Comparison of ENCODE assay signal across 10 mouse cellular contexts in genomic region chr1:192785046-192785961, GRCm38 (mm10). TPM values are rescaled to one million over a fixed set of nuclear protein-coding genes. Genes with fewer than 3 reads are reported as not detected.
DNase-seq lines count a peak whose midpoint lies in the region; ATAC-seq and TF ChIP-seq lines count a peak whose summit lies in the region.
"Had no signal": no experiment of that assay in that cellular context is flagged by ENCODE, and none has a peak within 500 bp of the region (broad histone marks: within the 10 kb centered on the region; RNA-seq: fewer than 3 reads in every experiment).

No protein-coding gene starts in this region.

- no peaks in the 10 kb centered on the region for H3K36me3 ChIP-seq in hindbrain, embryonic 12.5 days
- H3K36me3 ChIP-seq in hindbrain, embryonic 10.5 days, result no peaks in the 10 kb centered on the region
- H3K36me3 ChIP-seq in intestine, embryonic 16.5 days (ENCODE audit: control insufficient read depth, insufficient read depth, low read length), result no peaks in the 10 kb centered on the region
- H3K36me3 ChIP-seq in stomach, postnatal 0 days (ENCODE audit: control insufficient read depth, insufficient read depth, low read length), result no peaks in the 10 kb centered on the region

- H3K9ac ChIP-seq in hindbrain, embryonic 12.5 days, result no peak overlapping the region
- H3K9ac ChIP-seq in intestine, embryonic 16.5 days (ENCODE audit: low read depth, low read length), result no peak overlapping the region
- no peak overlapping the region for H3K9ac ChIP-seq in stomach, postnatal 0 days (ENCODE audit: low read length)
- H3K9ac ChIP-seq: liver, embryonic 14.5 days had no signal

- peak; percentile 35; the same call in 1 of the 2 replicates for ATAC-seq in hindbrain, embryonic 12.5 days (ENCODE audit: low FRiP score)
- no peak for ATAC-seq in intestine, embryonic 16.5 days
- peak; percentile 50 for ATAC-seq in stomach, postnatal 0 days (ENCODE audit: low FRiP score, low TSS enrichment)

- no peak overlapping the region for H3K4me2 ChIP-seq in hindbrain, embryonic 12.5 days (replicated peaks)
- H3K4me2 ChIP-seq in intestine, embryonic 16.5 days (ENCODE audit: low read depth, low read length), result no peak overlapping the region
- H3K4me2 ChIP-seq in stomach, postnatal 0 days (replicated peaks; ENCODE audit: low read depth), result no peak overlapping the region

- no peak for TF ChIP-seq EP300 in stomach, postnatal 0 days (optimal IDR thresholded peaks at IDR 0.05)

- no peaks in the 10 kb centered on the region for H3K27me3 ChIP-seq in hindbrain, embryonic 12.5 days
- H3K27me3 ChIP-seq in hindbrain, embryonic 10.5 days (ENCODE audit: insufficient read depth, poor library complexity, severe bottlenecking), result peaks cover 18% of the 10 kb centered on the region; the same call in 1 of the 2 replicates
- H3K27me3 ChIP-seq in intestine, embryonic 16.5 days (replicated peaks; ENCODE audit: control insufficient read depth, insufficient read depth, low read length), result no peaks in the 10 kb centered on the region
- H3K27me3 ChIP-seq in stomach, postnatal 0 days (ENCODE audit: control insufficient read depth, insufficient read depth, low read length), result no peaks in the 10 kb centered on the region

- no peak overlapping the region for H3K4me3 ChIP-seq in hindbrain, embryonic 12.5 days
- H3K4me3 ChIP-seq in hindbrain, embryonic 10.5 days, result no peak overlapping the region
- H3K4me3 ChIP-seq in intestine, embryonic 16.5 days (ENCODE audit: low read length), result no peak overlapping the region
- H3K4me3 ChIP-seq in stomach, postnatal 0 days (ENCODE audit: low read depth, low read length), result no peak overlapping the region
- H3K4me3 ChIP-seq: erythroblast, embryonic 14.5 days had no signal

- H3K27ac ChIP-seq in hindbrain, embryonic 12.5 days, result peak overlapping the region; percentile 19; the same call in 1 of the 2 replicates
- H3K27ac ChIP-seq in hindbrain, embryonic 10.5 days, result no peak overlapping the region
- 0 out of 2 replicates have a peak overlapping the region, but pooled peaks have one; percentile 21 for H3K27ac ChIP-seq in intestine, embryonic 16.5 days (ENCODE audit: low read length)
- peak overlapping the region; percentile 70 for H3K27ac ChIP-seq in stomach, postnatal 0 days (replicated peaks)
- H3K27ac ChIP-seq: liver, embryonic 14.5 days had no signal

- no peak for DNase-seq in hindbrain, embryonic 10.5 days (ENCODE audit: low spot score)
- DNase-seq in right cerebral cortex, postnatal 25 days, result peak; percentile 27
- DNase-seq in right cerebral cortex, postnatal 4 days, result no peak
- no peak for DNase-seq in stomach, postnatal 0 days (ENCODE audit: low spot score)
- DNase-seq in urinary bladder, postnatal 10 days (ENCODE audit: low spot score), result no peak
- no peak for DNase-seq in cerebellum, postnatal 4 days (ENCODE audit: low spot score in 2 of 2)

- peaks cover 14% of the 10 kb centered on the region for H3K4me1 ChIP-seq in hindbrain, embryonic 12.5 days
- peaks cover 15% of the 10 kb centered on the region for H3K4me1 ChIP-seq in hindbrain, embryonic 10.5 days (replicated peaks)
- peaks cover 4% of the 10 kb centered on the region; the same call in 1 of the 2 replicates for H3K4me1 ChIP-seq in intestine, embryonic 16.5 days (ENCODE audit: control insufficient read depth, insufficient read depth, low read length)
- H3K4me1 ChIP-seq in stomach, postnatal 0 days (replicated peaks; ENCODE audit: control insufficient read depth, insufficient read depth), result 0 out of 2 replicates have a peak, but pooled peaks cover 2% of the 10 kb centered on the region

- no peaks in the 10 kb centered on the region for H3K9me3 ChIP-seq in hindbrain, embryonic 12.5 days (replicated peaks)
- no peaks in the 10 kb centered on the region for H3K9me3 ChIP-seq in hindbrain, embryonic 10.5 days
- no peaks in the 10 kb centered on the region for H3K9me3 ChIP-seq in intestine, embryonic 16.5 days (ENCODE audit: control insufficient read depth, low read length)
- no peaks in the 10 kb centered on the region for H3K9me3 ChIP-seq in stomach, postnatal 0 days (ENCODE audit: control insufficient read depth, low read length)

- 57% methylated on average over 17 of the region's 17 CpGs for WGBS in hindbrain, embryonic 12.5 days
- 77% methylated on average over 17 of the region's 17 CpGs for WGBS in hindbrain, embryonic 10.5 days
- WGBS in intestine, embryonic 16.5 days, result 68% methylated on average over 17 of the region's 17 CpGs
- 55% methylated on average over 17 of the region's 17 CpGs for WGBS in stomach, postnatal 0 days

- no peak for TF ChIP-seq CTCF in stomach, postnatal 0 days (IDR thresholded peaks at IDR 0.05; ENCODE audit: low read depth)

RNA-seq across cellular contexts. Expression of gene Hhat, which starts 14.3 kb away (rescaled TPM):
- polyA plus RNA-seq in hindbrain, embryonic 12.5 days (2016; fragmentation: Nextera tagmentation; extraction: Ambion mirVana), result 5.9 and 7.8 TPM in 2 replicates
- 8.1 and 8.9 TPM in 2 replicates for polyA plus RNA-seq in hindbrain, embryonic 10.5 days (2016; fragmentation: Nextera tagmentation; extraction: Ambion mirVana)
- 8.8 and 9.6 TPM in 2 replicates for polyA plus RNA-seq in intestine, embryonic 16.5 days (2015; fragmentation: Nextera tagmentation; extraction: Ambion mirVana)
- polyA plus RNA-seq in stomach, postnatal 0 days (2015; fragmentation: Nextera tagmentation; extraction: Ambion mirVana), result 3.1 and 3.6 TPM in 2 replicates
- polyA plus RNA-seq: erythroblast, embryonic 14.5 days had no signal
